Mouse (Mus musculus) 3134 (cell line): Measurements from ENCODE around the gene Il12rb1.

Experiments used
- DNase-seq: peaks from one replicate; pipeline ENCODE4 v3.0.0-alpha.2; 2011; ENCODE audit warnings: low spot score; ENCODE audit not compliant: insufficient read length; ENCODE audit errors: extremely low read depth

The Il12rb1 gene

GRCm38 (mm10) chr8:70797081-70798070 is 10.9 kb upstream of the Il12rb1 start:
- DNase-seq, result peak; percentile 96

DNA sequence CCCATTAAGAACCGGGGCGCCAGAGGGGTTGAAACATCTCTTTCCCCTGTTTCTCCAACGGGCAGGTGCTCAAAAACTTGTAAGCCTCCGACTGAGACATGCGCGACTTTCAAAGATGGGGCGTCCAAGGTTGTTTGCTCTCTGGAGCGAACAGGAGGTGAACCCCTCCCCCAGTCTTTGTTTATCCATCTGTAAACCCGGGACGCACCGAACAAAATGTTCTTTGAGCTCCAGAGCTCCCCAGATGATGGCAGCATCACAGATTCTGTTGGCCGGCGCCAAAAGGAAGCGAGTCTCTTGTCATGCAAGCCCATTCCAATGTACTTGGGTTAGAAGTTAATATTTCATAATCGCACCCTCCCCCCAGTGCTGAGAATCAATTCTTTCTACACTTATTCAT is 10.0 kb upstream of the Il12rb1 start:
- DNase-seq, result no peak

GRCm38 (mm10) chr8:70800648-70801047 is 7.6 kb upstream of the Il12rb1 start:
- DNase-seq, result no peak

- DNase-seq, result no peak
Observed at GRCm38 (mm10) chr8:70801156-70801555, 7.1 kb upstream of the Il12rb1 start.

GRCm38 (mm10) chr8:70801830-70802229 is 6.4 kb upstream of the Il12rb1 start:
- DNase-seq, result no peak

- DNase-seq, result no peak
Observed at GRCm38 (mm10) chr8:70802786-70803510, 5.3 kb upstream of the Il12rb1 start.

DNA sequence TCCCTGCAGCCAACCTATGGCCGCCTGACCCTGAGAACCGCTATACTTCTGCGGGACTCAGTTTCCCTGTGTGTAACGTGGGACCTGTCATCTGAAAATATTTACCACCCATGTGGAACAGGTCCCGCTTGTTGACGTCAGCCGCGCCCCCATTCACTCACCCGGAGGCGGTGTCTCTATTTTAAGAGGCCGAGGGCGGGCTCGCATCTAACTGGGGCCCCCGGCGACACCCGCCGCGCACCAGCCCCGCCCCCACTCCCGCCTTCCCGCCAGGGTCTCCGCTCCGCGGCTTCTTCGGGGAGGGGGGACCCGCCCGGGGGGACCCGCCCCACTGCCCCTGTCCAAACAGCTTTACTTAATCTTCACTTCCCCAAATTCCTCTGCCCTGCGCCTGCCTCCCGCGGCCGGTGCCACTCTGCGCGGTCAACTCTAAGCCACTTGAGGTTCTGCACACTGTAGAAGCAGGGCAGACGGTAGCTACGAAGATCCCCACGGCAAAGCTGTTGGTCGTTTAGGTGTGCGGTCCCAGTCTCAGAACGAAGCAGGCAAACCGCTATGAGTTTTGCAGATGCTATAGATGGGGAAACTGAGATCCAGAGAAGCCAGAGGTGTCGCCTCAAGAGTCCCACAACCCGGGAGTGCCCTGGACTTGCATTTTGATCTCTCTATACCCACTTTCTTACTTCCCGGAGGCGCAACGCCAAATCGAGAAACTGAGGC is 4.3 kb upstream of the Il12rb1 start:
- no peak for DNase-seq

- DNase-seq, result peak; percentile 85
Observed at GRCm38 (mm10) chr8:70804481-70805206, 3.6 kb upstream of the Il12rb1 start, which contains the start of gene Mast3. TSS of gene Mast3 (minus strand) at chr8:70805054.

GRCm38 (mm10) chr8:70806541-70806940 is 1.7 kb upstream of the Il12rb1 start:
- DNase-seq, result no peak

GRCm38 (mm10) chr8:70807304-70807703 is 945 bp upstream of the Il12rb1 start:
- DNase-seq, result no peak

- no peak for DNase-seq
Observed at GRCm38 (mm10) chr8:70808955-70809701, 879 bp downstream of the Il12rb1 start.

DNA sequence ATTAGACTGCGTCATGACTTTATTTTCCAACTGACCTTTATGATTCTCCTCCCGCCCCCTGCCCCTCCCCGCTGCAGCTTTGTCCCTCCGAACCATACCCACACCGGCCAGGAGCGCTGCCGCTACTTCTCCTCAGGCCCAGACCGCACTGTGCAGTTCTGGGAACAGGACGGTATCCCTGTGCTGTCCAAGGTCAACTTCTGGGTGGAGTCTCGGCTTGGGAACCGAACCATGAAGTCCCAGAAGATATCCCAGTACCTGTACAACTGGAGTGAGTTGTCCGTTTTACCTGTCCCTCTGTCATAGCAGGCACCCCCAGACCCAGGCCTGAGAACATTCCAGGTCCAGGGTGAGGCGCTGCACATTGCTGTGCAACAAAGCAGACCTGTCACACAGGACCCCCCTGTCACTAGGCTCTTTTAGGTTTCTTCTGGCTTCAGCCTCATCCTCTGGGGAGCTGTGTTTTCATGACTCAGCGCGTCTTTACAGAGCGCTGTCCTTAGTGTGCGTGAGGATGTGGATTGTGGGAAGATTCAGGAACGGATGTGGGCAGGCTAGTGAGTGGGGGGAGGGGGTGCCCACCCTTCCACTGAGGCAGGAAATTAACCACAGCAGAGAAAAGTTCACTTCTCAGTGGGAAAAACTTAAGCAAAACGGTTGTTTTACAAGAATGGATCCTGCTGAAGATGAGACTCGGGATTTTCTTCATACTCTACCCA is 2.9 kb downstream of the Il12rb1 start:
- DNase-seq, result peak; percentile 82

- peak; percentile 69 for DNase-seq
Observed at GRCm38 (mm10) chr8:70812055-70812454, 3.8 kb downstream of the Il12rb1 start.

DNA sequence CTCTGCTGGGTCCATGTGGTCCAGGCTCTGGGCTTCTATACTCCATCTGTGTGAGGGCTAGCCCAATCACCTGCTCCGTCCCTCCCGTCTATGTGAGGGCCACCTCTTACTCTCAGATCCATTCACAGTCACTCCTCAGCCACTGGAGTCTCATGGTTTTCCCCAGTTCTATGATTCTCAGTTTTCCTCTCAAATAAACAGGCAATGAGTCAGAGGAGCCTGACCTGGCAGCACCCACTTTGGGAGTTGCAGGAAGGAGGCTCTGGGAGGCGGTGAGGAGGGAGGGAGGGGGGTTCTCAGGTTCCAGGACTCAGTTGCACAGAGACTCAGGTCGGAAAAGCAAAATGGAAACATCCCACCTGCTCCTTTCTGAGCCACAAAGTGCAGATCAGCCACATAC is 4.6 kb downstream of the Il12rb1 start:
- peak; percentile 57 for DNase-seq

DNA sequence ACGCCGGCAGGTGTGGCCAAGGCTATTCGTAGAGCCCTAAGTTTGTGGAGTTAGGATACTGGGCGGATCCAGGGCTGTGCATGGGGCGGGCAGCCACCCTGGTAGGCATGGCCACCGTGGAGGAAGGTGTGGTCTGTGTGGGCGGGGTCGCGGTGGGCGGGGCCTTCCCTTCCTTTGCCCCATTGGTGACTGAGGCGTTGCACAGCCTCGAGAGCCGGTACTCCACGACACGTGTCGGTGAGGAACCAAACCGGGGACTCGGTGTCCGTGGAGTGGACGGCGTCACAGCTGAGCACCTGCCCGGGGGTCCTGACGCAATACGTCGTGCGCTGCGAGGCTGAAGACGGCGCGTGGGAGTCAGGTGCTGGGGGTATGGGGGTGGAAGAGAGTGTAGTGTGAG is 8.4 kb downstream of the Il12rb1 start:
- peak; percentile 86 for DNase-seq

GRCm38 (mm10) chr8:70820101-70820935 is 12.1 kb downstream of the Il12rb1 start:
- peak; percentile 62 for DNase-seq

GRCm38 (mm10) chr8:70821399-70821962 is 13.2 kb downstream of the Il12rb1 start:
- DNase-seq, result peak; percentile 64

DNA sequence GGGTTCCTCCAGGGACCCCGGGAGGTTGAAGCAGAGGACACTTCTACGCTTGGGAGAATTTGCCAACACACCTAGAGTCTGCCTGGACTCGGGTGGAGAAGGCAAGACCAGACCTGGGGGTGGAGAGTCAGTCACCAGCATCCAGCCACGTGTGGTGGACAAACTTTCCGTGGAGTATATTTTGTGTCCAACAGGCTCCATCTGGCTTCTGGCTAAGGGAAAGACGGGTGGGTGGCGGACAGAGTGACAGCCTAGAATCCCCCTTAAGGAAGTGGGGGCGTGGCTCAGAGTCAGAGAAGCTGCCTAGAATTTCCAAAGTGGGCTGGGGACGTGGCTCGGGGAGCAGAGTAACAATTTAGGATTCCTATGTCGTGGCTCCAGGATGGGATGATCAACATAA is 13.7 kb downstream of the Il12rb1 start:
- no peak for DNase-seq
